Comparison of ENCODE assay signal across 29 mouse cellular contexts in genomic region chr7:54842807-54843335, GRCm38 (mm10). TPM values are rescaled to one million over a fixed set of nuclear protein-coding genes. Genes with fewer than 3 reads are reported as not detected.
DNase-seq lines count a peak whose midpoint lies in the region; ATAC-seq and TF ChIP-seq lines count a peak whose summit lies in the region.
"Had no signal": no experiment of that assay in that cellular context is flagged by ENCODE, and none has a peak within 500 bp of the region (broad histone marks: within the 10 kb centered on the region; RNA-seq: fewer than 3 reads in every experiment).

No protein-coding gene starts in this region.

- no peak for TF ChIP-seq CTCF in hindbrain, postnatal 0 days (IDR thresholded peaks at IDR 0.05; ENCODE audit: low read depth)
- no peak for TF ChIP-seq CTCF in heart, adult 2 months (IDR thresholded peaks at IDR 0.05)

- ATAC-seq in hindbrain, postnatal 0 days = peak; percentile 70
- ATAC-seq in hindbrain, embryonic 12.5 days (ENCODE audit: low FRiP score) = no peak
- 0 out of 2 replicates have a peak, but pooled peaks have one; percentile 38 for ATAC-seq in midbrain, embryonic 13.5 days
- ATAC-seq in midbrain, embryonic 16.5 days = no peak
- no peak for ATAC-seq in midbrain, embryonic 14.5 days (ENCODE audit: low FRiP score, low TSS enrichment)
- ATAC-seq: activated CD4-positive, CD25-positive, alpha-beta regulatory T cell, adult 4 months; CD4-positive, CD25-positive, alpha-beta regulatory T cell, adult 4 months; forebrain, embryonic 13.5 days; forebrain, embryonic 16.5 days; inflammation-experienced regulatory T-cells, adult 6 months; intestine, embryonic 16.5 days had no signal

- WGBS in hindbrain, postnatal 0 days = 58% methylated on average over 4 of the region's 4 CpGs
- 81% methylated on average over 4 of the region's 4 CpGs for WGBS in hindbrain, embryonic 12.5 days
- 44% methylated on average over 4 of the region's 4 CpGs for WGBS in midbrain, embryonic 13.5 days
- WGBS in midbrain, embryonic 16.5 days = 43% methylated on average over 4 of the region's 4 CpGs
- WGBS in midbrain, embryonic 14.5 days = 27% methylated on average over 4 of the region's 4 CpGs
- 64% methylated on average over 4 of the region's 4 CpGs for WGBS in heart, adult 2 months

- no peaks in the 10 kb centered on the region for H3K79me2 ChIP-seq in heart, adult 2 months (replicated peaks; ENCODE audit: control insufficient read depth, insufficient read depth, low read length)

- no peak overlapping the region for H3K4me3 ChIP-seq in hindbrain, postnatal 0 days (ENCODE audit: low read length)
- no peak overlapping the region for H3K4me3 ChIP-seq in hindbrain, embryonic 12.5 days
- no peak overlapping the region for H3K4me3 ChIP-seq in midbrain, embryonic 13.5 days (replicated peaks)
- no peak overlapping the region for H3K4me3 ChIP-seq in midbrain, embryonic 16.5 days (ENCODE audit: low read depth, low read length)
- no peak overlapping the region for H3K4me3 ChIP-seq in midbrain, embryonic 14.5 days (replicated peaks; ENCODE audit: low read depth, low read length)
- no peak overlapping the region for H3K4me3 ChIP-seq in heart, adult 2 months
- H3K4me3 ChIP-seq: embryonic facial prominence, embryonic 12.5 days; erythroblast, embryonic 14.5 days; forebrain, embryonic 13.5 days; heart, embryonic 12.5 days; heart, embryonic 15.5 days; hindbrain, embryonic 10.5 days; hindbrain, embryonic 15.5 days had no signal

- no peaks in the 10 kb centered on the region for H3K9me3 ChIP-seq in hindbrain, postnatal 0 days (ENCODE audit: low read length)
- H3K9me3 ChIP-seq in hindbrain, embryonic 12.5 days (replicated peaks) = no peaks in the 10 kb centered on the region
- no peaks in the 10 kb centered on the region for H3K9me3 ChIP-seq in midbrain, embryonic 13.5 days
- H3K9me3 ChIP-seq in midbrain, embryonic 16.5 days (replicated peaks; ENCODE audit: control insufficient read depth, low read length, poor library complexity, severe bottlenecking) = no peaks in the 10 kb centered on the region
- H3K9me3 ChIP-seq in midbrain, embryonic 14.5 days (ENCODE audit: control insufficient read depth, low read length) = no peaks in the 10 kb centered on the region
- H3K9me3 ChIP-seq: embryonic facial prominence, embryonic 12.5 days; forebrain, embryonic 13.5 days; heart, embryonic 12.5 days; heart, embryonic 15.5 days; hindbrain, embryonic 10.5 days; hindbrain, embryonic 15.5 days had no signal

- peak; percentile 38 for DNase-seq in hindbrain, postnatal 0 days (ENCODE audit: low spot score)
- peak; percentile 51 for DNase-seq in midbrain, embryonic 14.5 days
- DNase-seq in heart, adult 2 months = no peak
- DNase-seq: adrenal gland, adult 8-10 months; adrenal gland, postnatal 25 days; cerebellum, adult 18-20 months; cerebellum, adult 9-10 months; cerebellum, postnatal 14 days; gastrocnemius, postnatal 10 days; heart, adult 11 months; heart, postnatal 10 days; heart, postnatal 36 days had no signal

- no peak for TF ChIP-seq POLR2A in heart, adult 2 months (IDR thresholded peaks at IDR 0.05; ENCODE audit: insufficient read depth, low read depth, low read length)

- H3K4me1 ChIP-seq in hindbrain, postnatal 0 days (ENCODE audit: insufficient read depth, low read length) = peaks cover 11% of the 10 kb centered on the region
- no peaks in the 10 kb centered on the region for H3K4me1 ChIP-seq in hindbrain, embryonic 12.5 days
- 0 out of 2 replicates have a peak, but pooled peaks cover 10% of the 10 kb centered on the region for H3K4me1 ChIP-seq in midbrain, embryonic 13.5 days (replicated peaks)
- peaks cover 4% of the 10 kb centered on the region; the same call in 1 of the 2 replicates for H3K4me1 ChIP-seq in midbrain, embryonic 16.5 days (ENCODE audit: control insufficient read depth, insufficient read depth, low read length)
- no peaks in the 10 kb centered on the region for H3K4me1 ChIP-seq in midbrain, embryonic 14.5 days (ENCODE audit: control insufficient read depth, insufficient read depth, low read length)
- no peaks in the 10 kb centered on the region for H3K4me1 ChIP-seq in heart, adult 2 months (ENCODE audit: control insufficient read depth, insufficient read depth, low read length)
- H3K4me1 ChIP-seq: embryonic facial prominence, embryonic 12.5 days; forebrain, embryonic 13.5 days; heart, embryonic 12.5 days; heart, embryonic 15.5 days; hindbrain, embryonic 10.5 days; hindbrain, embryonic 15.5 days had no signal

- H3K9ac ChIP-seq in hindbrain, postnatal 0 days (replicated peaks; ENCODE audit: low read length) = no peak overlapping the region
- H3K9ac ChIP-seq in hindbrain, embryonic 12.5 days = no peak overlapping the region
- H3K9ac ChIP-seq in midbrain, embryonic 13.5 days (replicated peaks) = no peak overlapping the region
- no peak overlapping the region for H3K9ac ChIP-seq in midbrain, embryonic 16.5 days (ENCODE audit: low read depth, low read length)
- no peak overlapping the region for H3K9ac ChIP-seq in midbrain, embryonic 14.5 days (replicated peaks; ENCODE audit: low read length)
- H3K9ac ChIP-seq in heart, adult 2 months (ENCODE audit: low read depth, low read length) = no peak overlapping the region
- H3K9ac ChIP-seq: embryonic facial prominence, embryonic 12.5 days; forebrain, embryonic 13.5 days; heart, embryonic 12.5 days; heart, embryonic 15.5 days; hindbrain, embryonic 15.5 days had no signal

- no peak overlapping the region for H3K4me2 ChIP-seq in hindbrain, postnatal 0 days (ENCODE audit: low read depth, low read length)
- no peak overlapping the region for H3K4me2 ChIP-seq in hindbrain, embryonic 12.5 days (replicated peaks)
- no peak overlapping the region for H3K4me2 ChIP-seq in midbrain, embryonic 13.5 days (replicated peaks)
- H3K4me2 ChIP-seq in midbrain, embryonic 16.5 days (ENCODE audit: low read length) = no peak overlapping the region
- H3K4me2 ChIP-seq in midbrain, embryonic 14.5 days (ENCODE audit: low read length) = no peak overlapping the region
- H3K4me2 ChIP-seq: embryonic facial prominence, embryonic 12.5 days; forebrain, embryonic 13.5 days; heart, embryonic 12.5 days; heart, embryonic 15.5 days; hindbrain, embryonic 15.5 days had no signal

- no peaks in the 10 kb centered on the region for H3K36me3 ChIP-seq in hindbrain, postnatal 0 days (ENCODE audit: insufficient read depth, low read length)
- no peaks in the 10 kb centered on the region for H3K36me3 ChIP-seq in hindbrain, embryonic 12.5 days
- H3K36me3 ChIP-seq in midbrain, embryonic 13.5 days = no peaks in the 10 kb centered on the region
- no peaks in the 10 kb centered on the region for H3K36me3 ChIP-seq in midbrain, embryonic 16.5 days (ENCODE audit: control insufficient read depth, insufficient read depth, low read length)
- no peaks in the 10 kb centered on the region for H3K36me3 ChIP-seq in midbrain, embryonic 14.5 days (ENCODE audit: control insufficient read depth, insufficient read depth, low read length)
- H3K36me3 ChIP-seq in heart, adult 2 months (ENCODE audit: control insufficient read depth, insufficient read depth, low read length) = no peaks in the 10 kb centered on the region
- H3K36me3 ChIP-seq: embryonic facial prominence, embryonic 12.5 days; heart, embryonic 12.5 days; heart, embryonic 15.5 days; hindbrain, embryonic 10.5 days; hindbrain, embryonic 15.5 days had no signal

- intact Hi-C loops in heart, adult 2 months (cut with DNase I) = loop anchor here (10.0 kb wide), 1 partner anchor 872 kb away; no protein-coding TSS in a partner anchor

- H3K27me3 ChIP-seq in hindbrain, postnatal 0 days (ENCODE audit: insufficient read depth, low read length) = no peaks in the 10 kb centered on the region
- no peaks in the 10 kb centered on the region for H3K27me3 ChIP-seq in hindbrain, embryonic 12.5 days
- no peaks in the 10 kb centered on the region for H3K27me3 ChIP-seq in midbrain, embryonic 13.5 days
- H3K27me3 ChIP-seq in midbrain, embryonic 16.5 days (ENCODE audit: control insufficient read depth, insufficient read depth, low read depth, low read length) = no peaks in the 10 kb centered on the region
- no peaks in the 10 kb centered on the region for H3K27me3 ChIP-seq in midbrain, embryonic 14.5 days (ENCODE audit: control insufficient read depth, insufficient read depth, low read length)
- H3K27me3 ChIP-seq in heart, adult 2 months (ENCODE audit: control insufficient read depth, insufficient read depth, low read length) = peaks cover 1% of the 10 kb centered on the region; the same call in 1 of the 2 replicates
- H3K27me3 ChIP-seq: embryonic facial prominence, embryonic 12.5 days; heart, embryonic 12.5 days; heart, embryonic 15.5 days; hindbrain, embryonic 15.5 days had no signal

- TF ChIP-seq EP300 in heart, adult 2 months (IDR thresholded peaks at IDR 0.05; ENCODE audit: insufficient read depth, low read depth, low read length) = no peak

- peak overlapping the region; percentile 51 for H3K27ac ChIP-seq in hindbrain, postnatal 0 days
- H3K27ac ChIP-seq in hindbrain, embryonic 12.5 days = no peak overlapping the region; the same call in 1 of the 2 replicates
- H3K27ac ChIP-seq in midbrain, embryonic 13.5 days = no peak overlapping the region
- no peak overlapping the region for H3K27ac ChIP-seq in midbrain, embryonic 16.5 days (ENCODE audit: low read length)
- H3K27ac ChIP-seq in midbrain, embryonic 14.5 days (replicated peaks; ENCODE audit: low read depth, low read length) = no peak overlapping the region
- H3K27ac ChIP-seq in heart, adult 2 months = no peak overlapping the region
- H3K27ac ChIP-seq: embryonic facial prominence, embryonic 12.5 days; forebrain, embryonic 13.5 days; heart, embryonic 15.5 days; hindbrain, embryonic 10.5 days; hindbrain, embryonic 15.5 days had no signal

RNA-seq across cellular contexts. Expression of gene Luzp2, which starts 7.6 kb away (rescaled TPM):
- 92.6 and 114 TPM in 2 replicates for total RNA-seq in hindbrain, postnatal 0 days (2014; rRNA removed)
- 78.8 and 83.9 TPM in 2 replicates for polyA plus RNA-seq in hindbrain, postnatal 0 days (2015; fragmentation: Nextera tagmentation; extraction: Ambion mirVana)
- 7.1 and 8.4 TPM in 2 replicates for polyA plus RNA-seq in hindbrain, embryonic 12.5 days (2016; fragmentation: Nextera tagmentation; extraction: Ambion mirVana)
- 21.3 and 23.1 TPM in 2 replicates for polyA plus RNA-seq in midbrain, embryonic 13.5 days (2015; fragmentation: Nextera tagmentation; extraction: Ambion mirVana)
- 52.2 and 83.3 TPM in 2 replicates for polyA plus RNA-seq in midbrain, embryonic 16.5 days (2015; fragmentation: Nextera tagmentation; extraction: Ambion mirVana)
- polyA plus RNA-seq in midbrain, embryonic 14.5 days (2014; fragmentation: Nextera tagmentation; extraction: Ambion mirVana) = 60.2 and 64.3 TPM in 2 replicates
- total RNA-seq in heart, adult 2 months (2021) = under 1 TPM; 0.09 to 0.13 TPM
- 0.04 TPM in 1 of 2 replicates, not detected in the other for polyA plus RNA-seq in heart, adult 2 months (2012; rRNA removed)
- total RNA-seq: MEL had no signal
- polyA plus RNA-seq: activated CD4-positive, CD25-positive, alpha-beta regulatory T cell, adult 4 months; C2C12; erythroblast, embryonic 14.5 days; inflammation-experienced regulatory T-cells, adult 6 months had no signal

Comparison
In these comparisons a context has a peak if more than half of its experiments do, and no peak if none do; other contexts are left out.
1. ATAC-seq: peak in hindbrain, postnatal 0 days (single experiment) and midbrain, embryonic 13.5 days (single experiment); none in hindbrain, embryonic 12.5 days (single experiment), midbrain, embryonic 16.5 days (single experiment) and midbrain, embryonic 14.5 days (single experiment).
2. DNase-seq: peak in hindbrain, postnatal 0 days (single experiment) and midbrain, embryonic 14.5 days (single experiment); none in heart, adult 2 months (0 of 2).